ENCODE assay signal across 9 mouse cellular contexts in the genomic region with DNA sequence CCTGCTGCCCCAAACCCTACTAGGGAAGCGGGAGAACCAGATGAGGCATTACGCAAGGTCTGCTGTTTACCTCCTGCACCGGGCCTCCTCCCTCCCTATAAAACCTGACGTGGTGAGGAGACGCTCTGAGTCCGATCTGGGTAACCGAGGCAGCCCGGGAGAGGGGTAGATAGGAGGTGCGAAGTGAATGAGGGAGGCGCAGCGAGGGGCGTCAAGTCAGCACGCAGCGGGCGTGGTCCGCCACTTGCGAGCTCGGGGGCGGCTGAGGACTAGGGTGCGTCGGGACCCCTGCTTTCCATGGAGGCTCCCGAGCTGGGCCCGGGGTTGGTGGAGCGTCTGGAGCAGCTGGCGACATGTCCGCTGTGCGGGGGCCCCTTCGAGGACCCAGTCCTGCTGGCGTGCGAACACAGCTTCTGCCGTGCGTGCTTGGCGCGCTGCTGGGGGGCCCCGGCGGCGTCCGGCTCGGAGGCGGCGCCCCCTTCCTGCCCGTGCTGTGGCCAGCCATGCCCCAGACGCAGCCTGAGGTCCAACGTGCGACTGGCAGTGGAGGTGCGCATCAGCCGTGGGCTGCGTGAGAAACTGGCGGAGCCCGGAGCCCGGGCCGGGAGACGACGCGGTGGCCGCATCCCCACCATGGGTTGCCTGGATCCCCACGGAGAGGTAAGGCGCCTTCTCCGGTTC. TPM values are rescaled to one million over a fixed set of nuclear protein-coding genes. Genes with fewer than 3 reads are reported as not detected.
A peak's percentile ranks its signal among the peaks of the same experiment; 100 is the strongest.
DNase-seq lines count a peak whose midpoint lies in the region; ATAC-seq and TF ChIP-seq lines count a peak whose summit lies in the region.
"Had no signal": no experiment of that assay in that cellular context is flagged by ENCODE, and none has a peak within 500 bp of the region (broad histone marks: within the 10 kb centered on the region; RNA-seq: fewer than 3 reads in every experiment).

TSS of gene Rnf39 (plus strand) at position 128 of the 681 bp plus-strand sequence.

- peaks cover 28% of the 10 kb centered on the region for H3K4me1 ChIP-seq in thymus, adult 2 months (replicated peaks; ENCODE audit: control insufficient read depth, insufficient read depth, low read length)
- peaks cover 23% of the 10 kb centered on the region for H3K4me1 ChIP-seq in embryonic facial prominence, embryonic 13.5 days
- peaks cover 22% of the 10 kb centered on the region for H3K4me1 ChIP-seq in hindbrain, embryonic 16.5 days (ENCODE audit: control insufficient read depth, insufficient read depth, low read depth, low read length)
- no peaks in the 10 kb centered on the region for H3K4me1 ChIP-seq in lung, embryonic 14.5 days (ENCODE audit: insufficient read depth)
- peaks cover 37% of the 10 kb centered on the region for H3K4me1 ChIP-seq in neural tube, embryonic 15.5 days

- ATAC-seq in embryonic facial prominence, embryonic 13.5 days (ENCODE audit: insufficient number of reproducible peaks, insufficient read depth, low FRiP score, low TSS enrichment, low read depth): no peak
- ATAC-seq in hindbrain, embryonic 16.5 days: 0 out of 2 replicates have a peak, but pooled peaks have one; percentile 1
- 0 out of 2 replicates have a peak, but pooled peaks have one; percentile 8 for ATAC-seq in lung, embryonic 14.5 days (ENCODE audit: insufficient read depth)
- 0 out of 2 replicates have a peak, but pooled peaks have one; percentile 9 for ATAC-seq in neural tube, embryonic 15.5 days (ENCODE audit: low FRiP score)
- no peak for ATAC-seq in erythroid progenitor cell, adult 5-6 weeks (replicated peaks; ENCODE audit: low FRiP score, poor library complexity, severe bottlenecking)

- WGBS in thymus, adult 2 months: 3% methylated on average over 59 of the region's 59 CpGs
- 2% methylated on average over 59 of the region's 59 CpGs for WGBS in embryonic facial prominence, embryonic 13.5 days
- 4% methylated on average over 50 of the region's 59 CpGs for WGBS in hindbrain, embryonic 16.5 days
- 1% methylated on average over 50 of the region's 59 CpGs for WGBS in lung, embryonic 14.5 days
- WGBS in neural tube, embryonic 15.5 days: 2% methylated on average over 56 of the region's 59 CpGs

- peak within 1 kb of the TSS; percentile 75 for H3K4me2 ChIP-seq in embryonic facial prominence, embryonic 13.5 days
- peak within 1 kb of the TSS; percentile 82 for H3K4me2 ChIP-seq in hindbrain, embryonic 16.5 days (ENCODE audit: low read length)
- peak within 1 kb of the TSS; percentile 71 for H3K4me2 ChIP-seq in lung, embryonic 14.5 days
- peak within 1 kb of the TSS; percentile 80 for H3K4me2 ChIP-seq in neural tube, embryonic 15.5 days

- H3K27ac ChIP-seq in thymus, adult 2 months (ENCODE audit: control insufficient read depth, insufficient read depth, low read length): no peak within 1 kb of the TSS
- no peak within 1 kb of the TSS for H3K27ac ChIP-seq in embryonic facial prominence, embryonic 13.5 days
- no peak within 1 kb of the TSS for H3K27ac ChIP-seq in hindbrain, embryonic 16.5 days (ENCODE audit: low read depth, low read length)
- no peak within 1 kb of the TSS for H3K27ac ChIP-seq in lung, embryonic 14.5 days (ENCODE audit: low read depth)
- H3K27ac ChIP-seq in neural tube, embryonic 15.5 days (replicated peaks): no peak within 1 kb of the TSS
- H3K27ac ChIP-seq: macrophage had no signal

- no peak for TF ChIP-seq CTCF in thymus, adult 2 months (IDR thresholded peaks at IDR 0.05; ENCODE audit: borderline replicate concordance, control insufficient read depth, extremely low read depth, insufficient read depth, low read length, poor library complexity)
- no peak for TF ChIP-seq CTCF in lung, embryonic 14.5 days (IDR thresholded peaks at IDR 0.05; ENCODE audit: low read depth)

- DNase-seq in thymus, adult 2 months: peak; percentile 25
- no peak for DNase-seq in thymus, postnatal 0 days (ENCODE audit: low spot score)
- DNase-seq in lung, embryonic 14.5 days: peak; percentile 15
- DNase-seq in yolk sac, embryonic 10.5 days (ENCODE audit: low spot score): no peak

- H3K9me3 ChIP-seq in embryonic facial prominence, embryonic 13.5 days: no peaks in the 10 kb centered on the region
- H3K9me3 ChIP-seq in hindbrain, embryonic 16.5 days (ENCODE audit: control insufficient read depth, low read length): no peaks in the 10 kb centered on the region
- H3K9me3 ChIP-seq in lung, embryonic 14.5 days (ENCODE audit: low read depth, low read length): no peaks in the 10 kb centered on the region
- no peaks in the 10 kb centered on the region for H3K9me3 ChIP-seq in neural tube, embryonic 15.5 days (replicated peaks)

- no peak for TF ChIP-seq POLR2A in thymus, adult 2 months (IDR thresholded peaks at IDR 0.05; ENCODE audit: control insufficient read depth, extremely low read depth, insufficient read depth, low read length, poor library complexity)

- H3K27me3 ChIP-seq in thymus, adult 2 months (ENCODE audit: control insufficient read depth, insufficient read depth, low read length): peaks cover 8% of the 10 kb centered on the region; the same call in 1 of the 2 replicates
- peaks cover 79% of the 10 kb centered on the region for H3K27me3 ChIP-seq in embryonic facial prominence, embryonic 13.5 days
- peaks cover 30% of the 10 kb centered on the region for H3K27me3 ChIP-seq in hindbrain, embryonic 16.5 days (replicated peaks; ENCODE audit: control insufficient read depth, insufficient read depth, low read length)
- H3K27me3 ChIP-seq in lung, embryonic 14.5 days (ENCODE audit: insufficient read depth, low read length): peaks cover 65% of the 10 kb centered on the region
- peaks cover 34% of the 10 kb centered on the region for H3K27me3 ChIP-seq in neural tube, embryonic 15.5 days (replicated peaks)

- peak within 1 kb of the TSS; percentile 64 for H3K9ac ChIP-seq in embryonic facial prominence, embryonic 13.5 days
- H3K9ac ChIP-seq in hindbrain, embryonic 16.5 days (ENCODE audit: low read depth, low read length): peak within 1 kb of the TSS; percentile 68
- peak within 1 kb of the TSS; percentile 43 for H3K9ac ChIP-seq in lung, embryonic 14.5 days
- peak within 1 kb of the TSS; percentile 28 for H3K9ac ChIP-seq in neural tube, embryonic 15.5 days (replicated peaks)

- peak within 1 kb of the TSS; percentile 43 for H3K4me3 ChIP-seq in thymus, adult 2 months (ENCODE audit: control insufficient read depth, insufficient read depth, low read length)
- H3K4me3 ChIP-seq in embryonic facial prominence, embryonic 13.5 days: peak within 1 kb of the TSS; percentile 45
- H3K4me3 ChIP-seq in hindbrain, embryonic 16.5 days (ENCODE audit: low read length): peak within 1 kb of the TSS; percentile 48
- peak within 1 kb of the TSS; percentile 39 for H3K4me3 ChIP-seq in lung, embryonic 14.5 days (ENCODE audit: low read depth, low read length)
- peak within 1 kb of the TSS; percentile 43 for H3K4me3 ChIP-seq in neural tube, embryonic 15.5 days (replicated peaks)

- H3K36me3 ChIP-seq in thymus, adult 2 months (ENCODE audit: control insufficient read depth, insufficient read depth, low read length): no peaks in the 10 kb centered on the region
- no peaks in the 10 kb centered on the region for H3K36me3 ChIP-seq in embryonic facial prominence, embryonic 13.5 days
- H3K36me3 ChIP-seq in hindbrain, embryonic 16.5 days (ENCODE audit: control insufficient read depth, insufficient read depth, low read length): no peaks in the 10 kb centered on the region
- no peaks in the 10 kb centered on the region for H3K36me3 ChIP-seq in lung, embryonic 14.5 days (ENCODE audit: insufficient read depth)
- no peaks in the 10 kb centered on the region for H3K36me3 ChIP-seq in neural tube, embryonic 15.5 days

RNA-seq across cellular contexts. Expression of gene Rnf39, which starts in this region (rescaled TPM):
- polyA plus RNA-seq in thymus, adult 2 months (2012; rRNA removed): 3.8 and 4.2 TPM in 2 replicates
- 0.42 and 0.45 TPM in 2 replicates for polyA plus RNA-seq in thymus, postnatal 0 days (2015; fragmentation: Nextera tagmentation; extraction: Ambion mirVana)
- polyA plus RNA-seq in embryonic facial prominence, embryonic 13.5 days (2015; fragmentation: Nextera tagmentation; extraction: Ambion mirVana): 0.35 and 0.39 TPM in 2 replicates
- polyA plus RNA-seq in hindbrain, embryonic 16.5 days (2015; fragmentation: Nextera tagmentation; extraction: Ambion mirVana): 1.6 and 2.6 TPM in 2 replicates
- polyA plus RNA-seq in lung, embryonic 14.5 days (2014; fragmentation: Nextera tagmentation; extraction: Ambion mirVana): 0.35 and 0.53 TPM in 2 replicates
- polyA plus RNA-seq in neural tube, embryonic 15.5 days (2015; fragmentation: Nextera tagmentation; extraction: Ambion mirVana): 1.9 and 2.0 TPM in 2 replicates
- total RNA-seq in erythroid progenitor cell, adult 5-6 weeks (2015; ENCODE audit: low replicate concordance): not detected in 2 replicates
- not detected in 2 replicates for total RNA-seq in erythroid progenitor cell, adult 5-6 weeks (2017; ENCODE audit: low replicate concordance)
- polyA plus RNA-seq: macrophage had no signal

Comparison
In these comparisons a context has a peak if more than half of its experiments do, and no peak if none do; other contexts are left out.
1. Peak in DNase-seq, ATAC-seq, H3K4me3 ChIP-seq, H3K9ac ChIP-seq and H3K4me2 ChIP-seq in lung, embryonic 14.5 days; RNA of the gene not detected or under 1 TPM.
2. ATAC-seq: peak in hindbrain, embryonic 16.5 days (single experiment) and neural tube, embryonic 15.5 days (single experiment); none in embryonic facial prominence, embryonic 13.5 days (single experiment) and erythroid progenitor cell, adult 5-6 weeks (single experiment).
3. Peak in every context shown above with its lines, with median percentiles within 50 percentile points of each other: H3K4me3 ChIP-seq, H3K4me2 ChIP-seq and H3K9ac ChIP-seq.